Mouse (Mus musculus) MEL (cell line): Measurements from ENCODE around the gene Ap1ar. TPM values are rescaled to one million over a fixed set of nuclear protein-coding genes. Genes with fewer than 3 reads are reported as not detected.

Source experiments
- DNase-seq: peaks from one replicate; pipeline ENCODE4 v3.0.0; 2011; ENCODE audit warnings: low read depth, low spot score
- H3K27ac ChIP-seq: 2 replicates; pipeline ENCODE4 v1.5.1; 2012; ENCODE audit warnings: low read depth, mild to moderate bottlenecking, control low read depth, low read length, moderate library complexity; ENCODE audit not compliant: control insufficient read depth
- H3K27me3 ChIP-seq, 2 experiments: fragments of 150-350 bp in 1 of 2; sonication (generic) in 1 of 2; 2 replicates each; pipeline ENCODE4 v1.6.1; 2012; ENCODE audit warnings: low read length in 2 of 2, mild to moderate bottlenecking in 2 of 2, improper control_type of control experiment in 1 of 2, moderate library complexity in 1 of 2; ENCODE audit not compliant: insufficient read depth in 2 of 2, control insufficient read depth in 1 of 2
- H3K36me3 ChIP-seq, 2 experiments: 2 replicates each; pipeline ENCODE4 v1.6.1; 2012 to 2014; ENCODE audit warnings: low read length in 2 of 2, improper control_type of control experiment in 1 of 2, inconsistent platforms in 1 of 2, mild to moderate bottlenecking in 1 of 2; ENCODE audit not compliant: insufficient read depth in 2 of 2, control insufficient read depth in 1 of 2
- H3K4me1 ChIP-seq, 2 experiments: fragments of 150-350 bp in 1 of 2; sonication (generic) in 1 of 2; 2 replicates each; pipeline ENCODE4 v1.6.1; 2012; ENCODE audit warnings: low read length in 2 of 2, improper control_type of control experiment in 1 of 2, mild to moderate bottlenecking in 1 of 2; ENCODE audit not compliant: insufficient read depth in 2 of 2, control insufficient read depth in 1 of 2
- H3K4me3 ChIP-seq, 2 experiments: fragments of 150-350 bp in 1 of 2; sonication (generic) in 1 of 2; 2 replicates each; pipeline ENCODE4 v1.5.1; 2012; ENCODE audit warnings: low read depth in 2 of 2, low read length in 2 of 2, mild to moderate bottlenecking in 2 of 2, moderate library complexity in 2 of 2, control low read depth in 1 of 2, improper control_type of control experiment in 1 of 2; ENCODE audit not compliant: control insufficient read depth in 1 of 2, insufficient read depth in 1 of 2
- H3K79me2 ChIP-seq: 2 replicates; pipeline ENCODE4 v1.6.1; 2012; ENCODE audit warnings: mild to moderate bottlenecking, low read length, moderate library complexity; ENCODE audit not compliant: control insufficient read depth, poor library complexity, insufficient read depth
- H3K9ac ChIP-seq: 2 replicates; pipeline ENCODE4 v1.6.1; 2012; ENCODE audit warnings: low read depth, mild to moderate bottlenecking, control low read depth, low read length, moderate library complexity; ENCODE audit not compliant: control insufficient read depth, poor library complexity, severe bottlenecking
- H3K9me3 ChIP-seq: fragments of 150-350 bp; sonication (generic); replicated peaks from 2 replicates; pipeline ENCODE4 v1.6.1; 2012; ENCODE audit warnings: mild to moderate bottlenecking, low read length, improper control_type of control experiment, moderate library complexity; ENCODE audit not compliant: insufficient read depth
- BHLHE40 ChIP-seq: IDR thresholded peaks from 2 replicates; pipeline ENCODE4 v1.6.1; 2012; ENCODE audit warnings: low read depth, mild to moderate bottlenecking, inconsistent platforms, low read length, improper control_type of control experiment, borderline replicate concordance
- CHD2 ChIP-seq: IDR thresholded peaks from 2 replicates; pipeline ENCODE4 v1.6.1; 2011; ENCODE audit warnings: low read length, improper control_type of control experiment
- CTCF ChIP-seq, 3 experiments: IDR thresholded peaks in 2 of 3; conservative IDR thresholded peaks in 1 of 3; 2 replicates each; pipeline ENCODE4 v1.5.1; 2011 to 2012; ENCODE audit warnings: low read length in 3 of 3, low read depth in 2 of 3, mild to moderate bottlenecking in 2 of 3, improper control_type of control experiment in 1 of 3, inconsistent platforms in 1 of 3, mixed read lengths in 1 of 3, moderate library complexity in 1 of 3; ENCODE audit not compliant: control insufficient read depth in 1 of 3, insufficient read depth in 1 of 3, poor library complexity in 1 of 3, severe bottlenecking in 1 of 3
- JUND ChIP-seq: IDR thresholded peaks from 2 replicates; pipeline ENCODE4 v1.6.1; 2011; ENCODE audit warnings: low read depth, mild to moderate bottlenecking, improper control_type of control experiment, low read length
- KAT2A ChIP-seq: conservative IDR thresholded peaks from 2 replicates; pipeline ENCODE4 v1.6.1; 2012; ENCODE audit warnings: low read depth, low read length, improper control_type of control experiment, inconsistent platforms
- MAFK ChIP-seq: IDR thresholded peaks from 2 replicates; pipeline ENCODE4 v1.6.1; 2011; ENCODE audit warnings: low read depth, mild to moderate bottlenecking, low read length, improper control_type of control experiment, borderline replicate concordance
- MAX ChIP-seq: IDR thresholded peaks from 2 replicates; pipeline ENCODE4 v1.6.1; 2011; ENCODE audit warnings: low read length, improper control_type of control experiment
- NELFE ChIP-seq: IDR thresholded peaks from 2 replicates; pipeline ENCODE4 v1.6.1; 2011; ENCODE audit warnings: low read depth, low read length, improper control_type of control experiment
- POLR2AphosphoS5 ChIP-seq: IDR thresholded peaks from 2 replicates; pipeline ENCODE4 v1.6.1; 2012; ENCODE audit warnings: low read depth, borderline replicate concordance, mild to moderate bottlenecking, inconsistent platforms, low read length, moderate library complexity, mixed read lengths
- RAD21 ChIP-seq: IDR thresholded peaks from 2 replicates; pipeline ENCODE4 v1.6.1; 2011; ENCODE audit warnings: mild to moderate bottlenecking, low read depth, low read length, improper control_type of control experiment
- RCOR1 ChIP-seq: IDR thresholded peaks from 2 replicates; pipeline ENCODE4 v1.6.1; 2012; ENCODE audit warnings: low read depth, mild to moderate bottlenecking, inconsistent platforms, low read length, improper control_type of control experiment
- SMC3 ChIP-seq: IDR thresholded peaks from 2 replicates; pipeline ENCODE4 v1.6.1; 2011; ENCODE audit warnings: low read depth, low read length, improper control_type of control experiment
- TAL1 ChIP-seq: IDR thresholded peaks from 2 replicates; pipeline ENCODE4 v1.6.1; 2012; ENCODE audit warnings: mild to moderate bottlenecking, inconsistent platforms, low read length, moderate library complexity, mixed read lengths
- TBP ChIP-seq: IDR thresholded peaks from 2 replicates; pipeline ENCODE4 v1.8.0; 2011; ENCODE audit warnings: low read depth, low read length, improper control_type of control experiment
- TCF12 ChIP-seq: IDR thresholded peaks from 2 replicates; pipeline ENCODE4 v1.6.1; 2014; ENCODE audit warnings: low read depth, mild to moderate bottlenecking, inconsistent platforms, low read length, improper control_type of control experiment, moderate library complexity
- USF2 ChIP-seq, 2 experiments: IDR thresholded peaks; 2 replicates each; pipeline ENCODE4 v1.6.1; 2011 to 2012; ENCODE audit warnings: improper control_type of control experiment in 2 of 2, low read length in 2 of 2, borderline replicate concordance in 1 of 2, inconsistent platforms in 1 of 2, low read depth in 1 of 2, mild to moderate bottlenecking in 1 of 2; ENCODE audit not compliant: insufficient read depth in 1 of 2
- ZKSCAN1 ChIP-seq: IDR thresholded peaks from 2 replicates; pipeline ENCODE4 v1.6.1; 2012; ENCODE audit warnings: low read depth, mild to moderate bottlenecking, inconsistent platforms, low read length, improper control_type of control experiment, moderate library complexity
- ZMIZ1 ChIP-seq: IDR thresholded peaks from 2 replicates; pipeline ENCODE4 v1.6.1; 2012; ENCODE audit warnings: low read depth, mild to moderate bottlenecking, inconsistent platforms, low read length, improper control_type of control experiment, moderate library complexity
- polyA plus RNA-seq, 2 experiments: library from polyadenylated mRNA; stranded (reverse) in 1 of 2; unstranded in 1 of 2; fragments of >175 nt in 1 of 2; fragments of >200 nt in 1 of 2; gene quantifications; 2 replicates each; pipeline versions ENCODE4 v1.2.1 to v1.2.4; 2012; ENCODE audit warnings: low replicate concordance in 2 of 2, low read depth in 1 of 2; ENCODE audit not compliant: insufficient read length in 2 of 2, insufficient read depth in 1 of 2, missing spikeins in 1 of 2
- total RNA-seq: library from RNA; depleted of rRNA; stranded (reverse); fragments of 300-350 nt; gene quantifications from 2 replicates; pipeline ENCODE4 v1.2.3, GENCODE M21; 2012

Gene Ap1ar
- total and polyA plus RNA-seq, 3 experiments: 65.0 to 107 TPM; not detected in 1

- TF ChIP-seq JUND (no peak), BHLHE40 (no peak), ZKSCAN1 (no peak), TCF12 (no peak), CHD2 (no peak), KAT2A (no peak), NELFE (no peak), ZMIZ1 (no peak), TBP (no peak), RCOR1 (no peak), MAX (no peak), TAL1 (no peak)
- Histone ChIP-seq H3K4me1 (no peaks in the 10 kb centered on the region), H3K27ac (no peak overlapping the region), H3K9ac (no peak overlapping the region), H3K36me3 (no peaks in the 10 kb centered on the region), H3K4me3 (no peak overlapping the region), H3K27me3 (no peaks in the 10 kb centered on the region), H3K9me3 (no peaks in the 10 kb centered on the region), H3K79me2 (no peaks in the 10 kb centered on the region)
- no peak for DNase-seq
Measured at GRCm38 (mm10) chr3:127801162-127801561, 36.2 kb downstream of the Ap1ar start.

- H3K9ac ChIP-seq: no peak overlapping the region
- DNase-seq: no peak
- TF ChIP-seq POLR2AphosphoS5: no peak
- no peaks in the 10 kb centered on the region for H3K9me3 ChIP-seq
- no peaks in the 10 kb centered on the region for H3K27me3 ChIP-seq
- H3K4me3 ChIP-seq: no peak overlapping the region
- peaks cover 5 to 11% of the 10 kb centered on the region in 2 experiments; a peak in 3 of 4 replicates for H3K4me1 ChIP-seq
- H3K79me2 ChIP-seq: no peaks in the 10 kb centered on the region
- no peak overlapping the region for H3K27ac ChIP-seq
- H3K36me3 ChIP-seq: peaks cover 0 to 10% of the 10 kb centered on the region in 2 experiments; a peak in 2 of 4 replicates
Measured at GRCm38 (mm10) chr3:127796271-127796670, 41.1 kb downstream of the Ap1ar start.

- Histone ChIP-seq H3K36me3 (peaks cover 0 to 10% of the 10 kb centered on the region in 2 experiments; a peak in 2 of 4 replicates), H3K27me3 (no peaks in the 10 kb centered on the region), H3K9me3 (no peaks in the 10 kb centered on the region), H3K4me1 (peaks cover 5 to 12% of the 10 kb centered on the region in 2 experiments; a peak in 3 of 4 replicates), H3K9ac (no peak overlapping the region), H3K27ac (no peak overlapping the region), H3K79me2 (no peaks in the 10 kb centered on the region; the same call in 1 of the 2 replicates), H3K4me3 (no peak overlapping the region)
- peak; percentile 21 to 45 (median 40); a peak in 5 of 6 replicates for TF ChIP-seq CTCF (IDR thresholded peaks at IDR 0.05 in 2 of 3, conservative IDR thresholded peaks at IDR 0.05 in 1 of 3; ENCODE audit: control insufficient read depth in 1 of 3, insufficient read depth in 1 of 3, low read depth in 2 of 3, low read length in 3 of 3, poor library complexity in 1 of 3, severe bottlenecking in 1 of 3)
- peak; percentile 26 for TF ChIP-seq RAD21
- TF ChIP-seq MAX: no peak
- no peak for TF ChIP-seq USF2 (IDR thresholded peaks at IDR 0.05; ENCODE audit: borderline replicate concordance in 1 of 2, insufficient read depth in 1 of 2, low read depth in 1 of 2, low read length in 2 of 2)
- TF ChIP-seq MAFK: no peak
- peak; percentile 31 for TF ChIP-seq SMC3
- peak; percentile 33 for DNase-seq
Measured at GRCm38 (mm10) chr3:127795762-127796161, 41.6 kb downstream of the Ap1ar start.
